Mouse (Mus musculus) cortical plate, adult 2 months (tissue): ENCODE data around the gene Cryba4.

Experiments
- CTCF ChIP-seq: fragments of 200-500 bp; IDR thresholded peaks from 2 replicates; pipeline ENCODE4 v1.5.1; 2011; ENCODE audit warnings: mild to moderate bottlenecking, control low read depth, low read length; ENCODE audit not compliant: insufficient read depth; ENCODE audit errors: extremely low read depth
- POLR2A ChIP-seq: fragments of 200-500 bp; IDR thresholded peaks from 2 replicates; pipeline ENCODE4 v1.6.1; 2011; ENCODE audit warnings: mild to moderate bottlenecking, low read length, control low read depth; ENCODE audit not compliant: insufficient read depth; ENCODE audit errors: extremely low read depth

- TF ChIP-seq CTCF = no peak
- no peak for TF ChIP-seq POLR2A
Observed at GRCm38 (mm10) chr5:112290536-112290880, 38.2 kb upstream of the Cryba4 start.
